Mouse (Mus musculus) cerebellum, adult 11 months (tissue): ENCODE data around the gene Mst1r.

ENCODE experiments used
- DNase-seq: peaks from one replicate; pipeline ENCODE4 v3.0.0; 2022

Gene Mst1r

DNA sequence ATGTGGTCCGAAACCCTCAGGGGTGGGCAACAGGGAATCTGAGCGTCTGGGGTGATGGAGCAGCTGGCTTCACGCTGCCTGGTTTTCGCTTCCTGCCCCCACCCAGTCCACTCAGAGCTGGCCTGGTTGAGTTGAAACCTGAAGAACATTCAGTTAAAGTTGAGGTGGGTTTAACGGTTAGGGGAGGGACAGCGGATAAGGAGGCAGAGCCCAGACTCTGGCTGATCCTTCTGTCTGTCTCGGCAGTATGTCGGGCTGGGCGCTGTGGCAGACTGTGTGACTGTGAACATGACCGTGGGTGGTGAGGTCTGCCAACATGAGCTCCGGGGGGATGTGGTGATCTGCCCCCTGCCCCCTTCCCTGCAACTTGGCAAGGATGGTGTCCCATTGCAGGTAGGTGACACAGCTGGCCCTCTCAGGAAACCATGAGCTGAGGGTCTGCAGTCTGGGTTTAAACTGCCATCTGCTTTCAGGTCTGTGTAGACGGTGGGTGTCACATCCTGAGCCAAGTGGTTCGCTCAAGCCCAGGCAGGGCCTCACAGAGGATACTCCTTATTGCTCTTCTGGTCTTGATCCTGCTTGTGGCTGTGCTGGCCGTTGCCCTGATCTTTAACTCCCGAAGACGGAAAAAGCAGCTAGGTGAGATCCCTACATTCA, 8.2 kb downstream of the Mst1r start:
- no peak for DNase-seq

DNA sequence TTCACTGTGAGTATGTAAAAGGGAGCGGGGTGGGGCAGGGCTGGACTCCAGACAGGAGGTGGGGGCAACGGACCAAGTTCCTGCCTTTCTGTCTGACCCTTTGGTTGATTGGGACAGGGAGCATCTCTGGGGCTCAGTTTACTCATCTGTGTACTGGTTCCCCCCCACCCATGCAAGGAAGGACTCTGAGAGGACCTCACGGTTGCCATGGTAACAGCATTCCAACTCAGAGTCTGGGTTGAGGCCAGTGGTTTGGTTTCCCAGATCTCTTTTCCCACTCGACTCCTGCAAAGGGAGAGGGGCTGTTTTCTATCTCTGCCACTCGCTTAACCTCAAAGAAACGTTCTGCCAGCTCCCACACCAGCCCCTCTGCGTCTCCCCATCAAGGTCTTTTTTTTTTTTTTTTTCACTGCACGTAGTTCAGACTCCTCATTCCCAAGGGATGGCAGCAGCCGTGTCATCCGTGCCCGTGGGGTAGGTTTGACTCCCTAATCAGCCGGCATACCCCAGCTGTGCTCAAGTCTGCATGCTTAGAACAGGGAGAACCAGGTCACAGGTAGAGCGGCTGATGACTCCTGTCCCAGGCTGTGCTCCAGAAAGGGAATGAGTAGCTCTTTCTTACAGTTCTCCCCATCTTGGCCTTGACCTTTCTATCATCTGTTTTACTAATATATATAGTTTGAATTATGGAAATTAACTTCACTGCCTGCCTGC, 11.4 kb downstream of the Mst1r start:
- no peak for DNase-seq

DNA sequence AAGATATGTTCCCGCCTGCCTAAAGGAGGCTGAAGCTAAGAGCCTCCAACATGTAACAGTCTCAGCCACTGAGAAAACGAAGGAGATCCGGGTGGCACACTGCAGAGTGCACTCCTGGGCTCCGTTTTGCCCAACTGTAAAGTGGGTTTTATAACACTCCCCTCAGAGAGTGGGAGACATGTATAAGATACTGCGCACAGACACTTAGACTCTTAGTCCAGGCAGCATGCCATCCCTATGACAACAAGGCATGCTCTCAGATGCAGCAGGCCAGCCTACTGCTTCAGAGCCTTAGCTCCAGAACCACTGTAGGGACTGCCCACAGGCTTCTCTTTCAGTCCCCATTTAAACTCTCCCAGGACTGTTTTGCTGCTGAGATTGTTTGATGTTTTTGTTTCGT, 12.2 kb downstream of the Mst1r start:
- DNase-seq = no peak

DNA sequence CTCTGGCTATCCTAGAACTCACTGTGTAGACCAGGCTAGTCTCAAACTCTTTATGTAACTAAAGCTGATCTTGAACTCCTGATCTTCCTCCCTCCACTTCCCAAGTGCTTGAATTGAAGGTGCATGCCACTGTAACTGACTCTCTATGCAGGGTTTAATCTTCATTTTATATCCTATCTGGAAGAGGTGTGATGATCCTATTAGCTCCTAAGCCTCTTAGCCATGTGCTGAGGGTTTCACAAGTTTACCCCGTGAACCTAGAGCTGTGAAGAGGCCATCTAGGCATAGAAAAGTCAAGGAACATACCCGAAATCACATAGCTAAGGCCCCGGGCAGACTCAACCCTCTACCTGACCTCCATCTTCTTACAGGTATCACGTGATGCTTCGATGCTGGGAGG, 12.8 kb downstream of the Mst1r start:
- no peak for DNase-seq

DNA sequence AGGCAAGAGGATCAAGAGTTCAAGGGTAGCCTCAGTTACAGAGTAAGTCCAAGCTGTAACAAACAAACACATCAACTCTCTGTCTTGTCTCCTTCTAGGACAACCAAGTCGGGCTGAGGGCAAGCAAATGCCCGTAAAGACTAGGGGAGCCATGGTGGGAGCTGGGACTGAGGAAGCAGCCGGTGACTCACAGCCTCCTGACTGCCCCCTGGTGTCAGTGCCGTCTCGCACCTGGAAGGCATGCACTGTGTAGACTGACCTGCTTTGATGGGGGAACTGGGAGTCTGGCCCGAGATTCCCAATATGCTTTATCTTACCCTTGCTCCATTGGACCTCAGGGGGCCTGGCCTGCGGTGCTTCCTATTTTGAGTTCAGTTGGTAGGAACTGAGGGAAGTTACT, 16.3 kb downstream of the Mst1r start:
- no peak for DNase-seq

DNA sequence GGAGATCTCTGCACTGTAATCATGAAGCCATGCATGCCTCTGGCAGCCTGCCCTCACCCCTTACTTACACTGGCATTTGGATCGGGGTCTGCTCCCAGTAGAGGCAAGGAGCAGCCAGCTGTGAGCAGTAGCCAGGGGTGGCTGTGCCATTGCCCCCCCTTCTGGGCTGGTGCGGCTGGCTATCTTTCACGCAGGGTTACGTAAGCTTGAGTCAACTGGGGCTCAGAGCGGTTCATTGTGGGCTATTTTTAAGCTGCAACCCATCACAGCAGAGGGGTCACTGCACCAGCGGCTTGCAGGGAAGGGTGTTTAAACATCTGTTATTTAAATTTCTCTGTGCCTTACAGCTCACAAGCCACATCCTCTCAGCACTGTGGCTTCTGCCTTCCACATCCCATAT, 17.3 kb downstream of the Mst1r start:
- no peak for DNase-seq

DNA sequence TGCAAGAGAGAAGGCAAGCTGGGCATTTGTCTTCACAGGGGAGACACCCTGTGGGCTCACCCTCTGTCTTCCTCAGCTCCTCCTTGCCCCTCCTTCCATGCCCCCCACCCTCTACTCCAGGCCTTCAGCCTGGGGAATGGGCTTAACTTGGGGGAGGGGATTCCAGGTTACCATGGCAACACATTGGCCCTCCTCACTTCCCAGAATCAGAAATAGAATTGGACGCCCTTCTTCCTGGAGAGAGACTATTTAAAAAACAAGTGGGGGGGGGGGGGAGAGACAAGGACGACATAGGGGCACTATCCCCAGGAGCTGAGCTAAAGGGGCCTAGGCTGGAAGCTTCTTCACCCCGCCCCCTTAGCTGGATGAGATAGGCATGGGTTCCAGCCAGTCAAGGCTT, 18.6 kb downstream of the Mst1r start:
- DNase-seq = no peak

DNA sequence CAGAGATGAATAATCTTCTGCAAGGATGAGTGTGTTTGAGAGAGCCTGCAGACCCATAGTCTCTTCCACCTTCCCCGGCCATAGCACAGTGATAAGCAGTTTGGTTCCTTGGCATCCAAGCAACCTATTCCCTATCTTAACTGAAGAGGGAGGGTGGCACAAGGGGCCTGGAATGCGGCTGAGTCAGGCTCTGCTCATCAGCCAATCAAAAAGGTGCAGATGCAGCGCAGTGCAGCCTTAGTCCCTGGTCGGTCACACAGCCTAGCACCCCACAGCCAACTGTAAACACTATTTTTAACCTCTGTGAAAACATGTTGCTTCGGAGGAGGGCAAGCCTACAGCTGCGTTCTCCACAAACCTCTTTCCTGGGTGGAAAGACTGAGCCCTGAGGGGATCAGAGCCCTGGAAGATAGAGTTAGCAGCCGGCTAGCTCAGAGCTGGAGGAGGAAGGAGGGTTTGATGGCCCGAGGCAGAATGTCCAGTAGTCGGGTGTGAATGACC, 20.3 kb downstream of the Mst1r start:
- DNase-seq = no peak

DNA sequence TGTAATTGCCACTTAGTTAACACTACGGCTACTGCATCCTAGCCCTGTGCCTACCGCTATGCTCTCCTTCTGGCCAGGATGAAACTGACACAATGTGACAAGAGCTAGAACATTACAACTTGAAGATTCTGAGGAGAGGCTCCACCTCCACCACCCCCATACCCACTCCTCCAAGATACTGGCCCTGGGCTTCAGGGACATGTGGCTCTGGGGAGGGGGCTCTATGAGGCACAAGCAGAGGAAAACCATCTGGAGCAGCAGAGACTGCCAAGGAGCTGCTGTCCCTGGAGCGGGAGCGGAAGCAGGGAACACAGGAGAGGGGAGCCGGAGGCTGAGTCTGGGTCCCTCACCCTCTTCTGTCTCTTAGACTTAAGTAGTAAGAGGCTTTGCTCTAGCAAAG, 21.1 kb downstream of the Mst1r start:
- DNase-seq = no peak

DNA sequence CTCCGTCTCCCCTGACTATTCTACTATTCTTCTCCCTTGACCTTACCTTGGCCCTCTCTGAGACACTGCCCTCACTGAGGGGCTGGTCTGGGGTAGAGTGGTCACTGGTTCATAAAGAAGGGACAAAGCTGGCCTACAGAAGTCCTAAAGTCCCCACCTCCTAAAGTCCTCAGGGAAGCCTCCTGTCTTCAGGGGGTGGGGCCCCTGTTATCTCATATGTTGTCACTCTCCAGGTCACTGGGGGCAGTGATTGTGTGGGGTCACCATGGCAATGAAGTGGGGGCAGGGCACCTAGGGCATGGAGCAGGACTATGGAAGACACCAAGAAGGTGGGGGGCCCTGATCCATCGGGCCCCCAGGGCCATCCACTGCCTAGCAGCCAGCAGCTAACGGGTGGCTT, 21.5 kb downstream of the Mst1r start, which contains the start of gene Actl11:
Gene Actl11 (plus strand): TSS at position 301 of the 400 bp plus-strand sequence.
- DNase-seq = no peak

DNA sequence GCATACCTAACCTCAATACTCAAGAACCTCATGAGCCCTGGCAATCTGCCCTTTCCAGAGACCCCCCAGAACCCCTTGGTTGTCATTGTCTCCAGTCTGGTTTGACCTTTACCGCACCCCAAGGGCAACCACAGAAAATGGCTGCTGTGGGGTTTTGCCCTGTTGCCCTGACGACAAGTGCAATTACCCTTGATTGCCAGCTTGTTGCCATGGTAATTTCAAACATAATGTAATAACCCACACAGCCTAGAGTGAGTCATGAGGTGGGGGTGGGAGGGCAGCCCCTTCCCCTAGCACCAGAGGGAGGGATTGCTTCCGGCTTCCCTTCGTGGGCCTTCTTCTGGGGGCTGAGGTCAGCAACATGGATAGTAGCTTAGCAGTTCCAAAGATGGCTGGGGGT, 25.5 kb downstream of the Mst1r start:
- DNase-seq = no peak

DNA sequence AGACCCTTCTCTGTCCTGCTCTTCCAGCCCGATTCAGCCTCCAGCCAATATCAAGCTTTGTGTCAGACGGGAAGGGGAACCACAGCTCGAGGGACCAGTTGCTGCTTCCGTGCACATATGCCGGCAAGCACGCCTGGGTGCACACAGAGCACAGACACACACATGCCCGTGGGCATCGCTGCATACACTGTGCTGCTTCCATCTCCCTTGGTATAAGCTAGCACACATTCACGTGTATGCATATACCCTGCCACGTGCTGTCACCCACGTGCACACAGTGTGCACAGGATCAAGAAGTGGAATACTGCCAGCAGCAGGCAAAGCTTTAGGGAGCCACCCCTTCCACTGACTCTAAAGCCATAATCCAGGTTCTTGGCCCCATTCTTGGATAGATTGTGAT, 27.5 kb downstream of the Mst1r start:
- no peak for DNase-seq

DNA sequence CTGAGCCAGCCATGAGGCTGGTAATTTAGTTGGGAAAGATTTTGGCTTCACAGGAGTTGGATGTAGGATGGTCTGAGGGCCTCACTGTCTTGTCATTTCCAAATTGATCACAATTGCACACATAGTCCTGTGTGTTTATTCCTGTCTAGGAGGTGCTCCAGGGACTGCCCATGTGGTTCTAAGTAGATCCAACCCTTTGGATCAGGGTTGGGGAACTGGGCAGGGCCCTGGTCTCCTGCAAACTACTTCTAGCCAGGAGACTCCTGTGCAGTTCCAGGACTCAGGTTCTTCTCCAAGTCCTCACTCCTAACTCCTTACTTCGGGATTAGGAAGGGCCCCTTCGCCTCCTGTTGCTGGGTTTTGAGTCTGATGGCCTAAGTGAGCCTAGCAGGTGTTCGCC, 28.7 kb downstream of the Mst1r start, which contains the start of gene Camkv:
Gene Camkv (plus strand): TSS at position 301 of the 400 bp plus-strand sequence.
- no peak for DNase-seq

DNA sequence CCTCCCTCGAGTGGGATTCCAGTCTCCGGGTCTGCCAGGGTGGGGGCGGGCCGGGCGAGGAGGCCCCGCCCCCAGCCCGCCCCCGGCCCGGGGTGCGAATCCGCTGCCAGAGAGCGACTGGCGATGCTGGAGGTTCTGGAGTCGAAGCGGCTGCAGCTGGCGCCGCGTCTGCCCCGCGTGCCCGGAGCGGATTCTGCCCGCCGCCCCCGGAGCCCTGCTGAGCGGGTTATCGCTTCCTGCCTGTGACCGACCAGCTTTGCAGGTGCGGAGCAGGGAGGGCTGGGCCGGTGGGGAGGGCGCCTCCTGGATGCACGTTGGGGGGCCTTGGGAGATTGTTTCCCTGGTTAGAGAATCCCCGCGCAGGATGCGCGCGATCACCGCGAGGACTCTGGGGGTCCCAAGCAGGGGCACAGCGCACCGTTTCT, 29.1 kb downstream of the Mst1r start:
- no peak for DNase-seq

DNA sequence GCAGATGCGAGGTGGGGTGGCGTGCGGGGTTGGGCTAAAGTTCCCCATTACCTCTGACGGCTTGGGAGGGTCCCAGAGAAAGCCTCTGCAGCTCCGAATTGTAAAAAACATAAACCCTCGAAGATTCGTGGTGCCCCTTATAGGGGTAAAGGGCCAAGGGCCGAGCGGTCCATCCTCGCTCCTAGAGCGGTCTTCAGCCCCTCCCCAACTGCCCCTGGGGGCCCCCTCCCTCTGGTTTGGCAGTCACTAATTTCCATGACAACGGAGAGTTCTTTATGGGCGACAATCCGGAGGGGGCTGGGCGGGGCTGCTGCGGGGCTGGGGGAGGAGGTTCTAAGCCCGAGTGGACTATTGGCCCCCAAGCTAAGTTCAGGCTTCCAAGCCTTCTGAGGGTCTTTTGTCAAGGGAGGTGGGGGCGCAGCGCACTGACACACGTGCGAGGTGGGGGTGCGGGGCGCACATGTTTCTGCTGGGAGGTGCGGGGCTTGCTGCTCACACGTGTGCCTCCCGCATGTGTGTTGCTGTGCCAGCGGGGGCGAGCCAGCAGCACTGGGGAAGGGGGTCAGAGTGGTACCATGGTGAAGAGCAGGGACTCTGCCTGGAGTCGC, 29.6 kb downstream of the Mst1r start:
- no peak for DNase-seq

DNA sequence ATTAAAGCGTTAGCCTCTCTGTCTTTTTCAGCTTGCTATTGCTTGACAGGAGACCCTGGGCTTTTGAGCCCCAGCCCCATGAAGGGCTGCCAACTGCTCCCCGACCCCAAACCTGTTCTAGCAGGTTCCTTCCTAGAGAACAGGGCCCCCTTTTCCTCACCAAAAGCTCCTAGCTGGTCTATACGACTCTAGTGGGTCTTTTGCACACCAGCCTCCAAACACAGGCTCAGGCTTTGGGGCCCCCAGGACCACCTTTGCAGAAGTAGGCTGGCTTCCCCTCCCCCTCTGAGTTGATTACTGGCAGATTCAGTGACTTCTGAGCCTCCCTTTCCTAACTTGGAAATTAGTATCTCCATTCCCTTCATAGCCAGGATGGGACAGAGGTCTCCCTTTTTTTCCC, 30.2 kb downstream of the Mst1r start:
- no peak for DNase-seq

DNA sequence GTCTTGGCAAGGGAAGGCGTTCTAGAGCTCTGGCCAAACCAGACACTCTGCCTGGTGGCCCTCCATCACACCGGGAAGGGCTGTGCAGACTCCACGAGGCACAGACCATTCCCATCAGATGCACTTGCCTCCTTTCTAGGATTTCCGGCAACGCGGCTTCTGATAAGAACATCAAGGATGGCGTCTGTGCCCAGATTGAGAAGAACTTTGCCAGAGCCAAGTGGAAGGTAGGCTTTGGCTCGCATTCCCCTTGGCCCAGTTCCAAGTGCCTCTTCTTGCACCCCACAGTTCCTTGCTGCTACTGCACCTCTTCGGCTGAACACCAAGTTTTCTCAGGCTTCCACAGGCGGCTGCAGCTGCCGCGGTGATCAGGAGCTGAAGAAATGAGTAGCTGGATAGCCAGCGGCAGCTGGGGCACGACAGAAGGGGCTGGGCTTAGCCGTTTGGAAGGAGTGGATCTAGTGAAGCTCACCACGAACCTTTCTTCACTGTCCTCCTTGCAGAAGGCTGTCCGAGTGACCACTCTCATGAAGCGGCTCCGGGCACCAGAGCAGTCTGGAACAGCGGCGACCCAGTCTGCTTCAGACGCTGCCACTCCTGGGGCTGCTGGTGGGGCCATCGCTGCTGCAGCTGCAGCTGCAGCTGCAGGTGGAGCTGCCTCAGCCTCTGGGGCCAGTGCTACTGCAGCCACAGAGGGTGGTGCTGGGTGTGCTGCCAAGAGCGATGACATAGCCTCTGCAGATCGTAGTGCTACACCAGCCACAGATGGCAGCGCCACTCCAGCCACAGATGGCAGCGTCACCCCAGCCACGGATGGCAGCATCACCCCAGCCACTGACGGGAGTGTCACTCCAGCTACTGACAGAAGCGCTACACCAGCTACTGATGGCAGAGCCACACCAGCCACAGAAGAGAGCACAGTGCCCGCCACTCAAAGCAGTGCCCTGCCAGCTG, 40.8 kb downstream of the Mst1r start:
- DNase-seq = peak; percentile 43

DNA sequence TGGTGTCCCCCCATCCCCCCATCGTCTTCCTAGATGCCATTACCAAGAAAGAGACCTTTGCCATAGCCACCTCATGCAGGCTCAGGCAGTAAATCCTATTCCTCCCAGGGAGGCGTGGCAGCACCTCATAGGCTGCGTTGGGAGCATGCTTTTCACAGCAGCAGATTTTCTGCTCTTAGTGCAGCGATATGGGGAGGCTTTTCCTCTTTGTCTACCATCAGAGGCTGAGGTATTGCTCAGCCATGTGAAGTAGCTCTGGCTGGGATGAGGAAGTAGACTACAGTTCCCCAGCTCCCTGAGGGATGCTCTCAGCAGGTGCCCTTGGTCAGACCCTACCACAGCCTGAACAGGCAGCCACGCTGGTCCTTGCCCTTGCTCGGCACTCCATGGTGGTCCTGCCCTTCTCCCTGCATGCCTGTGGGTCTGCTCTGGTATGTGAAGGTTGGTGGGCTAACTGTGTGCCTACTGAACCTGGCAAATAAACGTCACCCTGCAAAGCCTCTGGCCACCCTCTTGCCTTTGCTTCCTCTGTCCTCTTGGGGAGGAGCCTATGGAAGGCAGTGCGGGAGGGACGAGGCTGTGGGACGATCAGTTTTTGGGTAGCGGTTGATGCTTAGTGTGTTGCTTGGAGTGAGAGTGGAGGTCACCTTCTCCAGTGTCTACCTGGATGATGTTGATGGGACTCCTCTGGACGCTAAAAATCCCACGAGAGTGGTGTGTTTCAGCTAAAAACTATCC, 42.7 kb downstream of the Mst1r start:
- no peak for DNase-seq

DNA sequence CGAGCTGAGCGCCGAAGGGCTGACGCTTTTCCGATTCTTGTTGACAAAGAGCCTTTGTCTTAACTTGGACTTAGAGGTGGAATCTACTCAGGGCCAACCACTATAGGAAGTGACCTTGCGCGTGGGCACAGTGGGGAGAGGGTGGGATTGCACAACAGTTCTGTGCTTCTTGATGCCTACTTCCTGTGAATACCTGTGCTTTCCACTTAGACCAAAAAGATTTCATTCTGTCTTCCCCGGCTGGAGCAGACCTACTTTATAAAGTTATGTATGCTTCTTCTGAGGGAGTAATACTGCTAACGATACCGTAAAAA, 43.2 kb downstream of the Mst1r start, which contains the start of gene Traip:
Gene Traip (plus strand): TSS at position 215 of the 314 bp plus-strand sequence.
- no peak for DNase-seq

DNA sequence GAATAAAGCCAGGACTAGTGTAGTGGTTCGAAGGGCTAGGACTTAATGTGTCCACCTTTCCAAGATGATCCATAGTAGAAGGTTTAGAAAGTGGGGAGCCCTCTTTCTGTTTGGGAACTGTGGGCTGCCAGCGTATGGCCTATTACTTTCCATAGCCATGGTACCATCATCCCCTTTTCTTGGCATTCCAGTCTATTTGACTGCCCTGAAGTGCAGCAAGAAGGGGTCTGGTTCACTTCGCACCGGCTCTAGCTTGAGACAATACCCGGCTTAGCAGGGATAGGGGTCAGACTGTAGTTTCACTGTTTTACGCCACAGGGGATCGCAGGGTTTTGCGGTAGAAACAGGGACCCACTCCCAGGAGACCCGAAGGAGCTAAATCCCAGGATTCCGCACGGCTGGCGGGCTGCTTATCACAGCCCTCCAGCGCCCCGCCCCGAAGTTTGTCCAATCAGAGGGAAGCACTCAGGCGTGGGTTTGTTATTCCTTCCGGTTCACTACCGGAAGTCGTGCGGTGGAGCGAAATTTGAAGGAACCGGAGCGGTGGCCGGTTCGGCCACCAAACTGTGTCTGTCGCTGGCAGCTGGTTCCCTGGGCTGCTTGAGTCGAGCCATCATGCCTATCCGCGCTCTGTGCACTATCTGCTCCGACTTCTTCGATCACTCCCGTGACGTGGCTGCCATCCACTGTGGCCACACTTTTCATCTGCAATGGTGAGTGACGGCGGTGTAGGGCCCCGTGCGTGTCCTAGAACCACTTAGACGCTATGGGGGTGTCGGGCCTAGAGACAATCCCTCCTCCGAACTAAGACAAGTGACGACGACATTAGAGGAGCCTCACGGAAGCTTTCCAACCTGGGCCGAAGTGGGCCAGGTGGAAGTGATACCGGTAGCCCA, 44.0 kb downstream of the Mst1r start:
- DNase-seq = peak; percentile 87
